Mouse (Mus musculus) MEL (cell line): Measurements from ENCODE around the gene Tubb2b.

Experiments
- CTCF ChIP-seq, 3 experiments: IDR thresholded peaks in 2 of 3; conservative IDR thresholded peaks in 1 of 3; 2 replicates each; pipeline ENCODE4 v1.5.1; 2011 to 2012; ENCODE audit warnings: low read length in 3 of 3, low read depth in 2 of 3, mild to moderate bottlenecking in 2 of 3, improper control_type of control experiment in 1 of 3, inconsistent platforms in 1 of 3, mixed read lengths in 1 of 3, moderate library complexity in 1 of 3; ENCODE audit not compliant: control insufficient read depth in 1 of 3, insufficient read depth in 1 of 3, poor library complexity in 1 of 3, severe bottlenecking in 1 of 3
- EP300 ChIP-seq, 2 experiments: IDR thresholded peaks; 2 replicates each; pipeline ENCODE4 v1.6.1; 2011; ENCODE audit warnings: improper control_type of control experiment in 2 of 2, low read length in 2 of 2, low read depth in 1 of 2, mild to moderate bottlenecking in 1 of 2
- GABPA ChIP-seq: IDR thresholded peaks from 2 replicates; pipeline ENCODE4 v1.6.1; 2012; ENCODE audit warnings: low read depth, mild to moderate bottlenecking, inconsistent platforms, low read length, improper control_type of control experiment, moderate library complexity
- MXI1 ChIP-seq: IDR thresholded peaks from 2 replicates; pipeline ENCODE4 v1.6.1; 2011; ENCODE audit warnings: mild to moderate bottlenecking, low read depth, low read length, improper control_type of control experiment
- POLR2A ChIP-seq, 2 experiments: IDR thresholded peaks; 2 replicates each; pipeline ENCODE4 v1.6.1; 2011 to 2012; ENCODE audit warnings: low read length in 2 of 2, mild to moderate bottlenecking in 2 of 2, control low read depth in 1 of 2, improper control_type of control experiment in 1 of 2, low read depth in 1 of 2, moderate library complexity in 1 of 2; ENCODE audit not compliant: control insufficient read depth in 1 of 2, insufficient read depth in 1 of 2, poor library complexity in 1 of 2
- ZC3H11A ChIP-seq: IDR thresholded peaks from 2 replicates; pipeline ENCODE4 v1.6.1; 2012; ENCODE audit warnings: low read depth, mild to moderate bottlenecking, inconsistent platforms, low read length, improper control_type of control experiment

DNA sequence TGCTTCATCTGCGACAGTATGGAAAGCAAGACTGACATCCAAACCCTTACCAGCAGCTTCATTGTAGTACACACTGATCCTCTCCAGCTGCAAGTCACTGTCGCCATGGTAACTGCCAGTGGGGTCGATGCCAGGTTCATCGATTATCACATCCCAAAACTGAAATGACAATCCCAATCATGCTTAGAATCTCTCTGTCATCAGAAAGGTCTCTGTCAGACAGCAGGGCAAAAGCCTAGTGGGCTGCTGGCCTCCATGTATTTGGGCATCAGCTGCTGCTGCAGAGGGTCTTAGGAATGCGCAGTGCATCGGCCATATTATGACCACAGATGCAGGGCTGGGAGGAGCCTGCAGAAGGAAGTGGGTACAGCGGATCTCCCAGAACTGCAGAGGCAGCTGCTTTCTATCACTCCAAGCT, 41.4 kb downstream of the Tubb2b start:
- TF ChIP-seq CTCF (IDR thresholded peaks at IDR 0.05 in 2 of 3, conservative IDR thresholded peaks at IDR 0.05 in 1 of 3; ENCODE audit: control insufficient read depth in 1 of 3, insufficient read depth in 1 of 3, low read depth in 2 of 3, low read length in 3 of 3, poor library complexity in 1 of 3, severe bottlenecking in 1 of 3) (no peak), MXI1 (no peak; the same call in 1 of the 2 replicates), EP300 (IDR thresholded peaks at IDR 0.05; ENCODE audit: low read depth in 1 of 2, low read length in 2 of 2) (no peak), GABPA (no peak), POLR2A (IDR thresholded peaks at IDR 0.05; ENCODE audit: control insufficient read depth in 1 of 2, insufficient read depth in 1 of 2, low read depth in 1 of 2, low read length in 2 of 2, poor library complexity in 1 of 2) (no peak), ZC3H11A (no peak)
